Mouse (Mus musculus): ENCODE data around the gene Bpifb3.

Bpifb3 gene

DNA sequence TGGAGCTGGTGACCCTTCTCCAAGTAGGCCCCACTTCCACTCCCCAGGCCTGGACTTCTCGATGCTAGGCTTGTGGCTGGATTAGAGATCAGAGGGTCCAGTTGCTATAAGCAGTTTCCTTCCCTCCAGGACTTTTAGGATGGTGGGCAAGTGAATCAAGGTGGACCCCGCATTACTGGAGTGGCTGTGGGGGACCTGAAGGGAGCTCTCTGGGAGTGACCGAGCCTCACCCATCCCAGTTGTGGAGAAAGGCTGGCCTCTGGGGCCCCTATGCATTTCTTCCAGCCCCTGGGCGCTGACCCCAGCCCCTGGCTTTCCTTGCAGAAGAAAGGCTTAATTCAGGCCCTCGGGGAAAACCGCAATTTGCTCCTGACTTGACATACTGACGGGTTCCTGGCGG, at the start of gene Bpifb3:
Bpifb3 (plus strand) TSS at position 301 of the 400 bp plus-strand sequence.
- DNase-seq (ENCODE audit: low spot score in 2 of 2), result no peak

DNA sequence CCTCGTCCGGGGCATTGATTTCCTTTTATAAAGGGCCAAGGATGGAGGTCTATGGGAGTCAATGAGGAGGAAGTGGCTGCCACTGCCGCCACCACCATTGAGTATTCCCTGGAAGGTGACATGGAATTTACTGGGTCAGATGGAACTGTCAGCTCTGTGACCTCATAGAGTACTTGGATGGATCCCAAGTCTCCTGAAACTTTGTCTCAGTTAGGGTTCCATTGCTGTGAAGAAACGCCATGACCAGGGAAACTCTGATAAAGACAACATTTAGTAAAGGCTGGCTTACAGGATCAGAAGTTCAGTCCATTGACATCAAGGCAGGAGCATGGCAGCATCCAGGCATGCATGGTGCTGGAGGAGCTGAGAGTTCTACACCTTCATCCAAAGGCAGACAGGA, 47.0 kb upstream of the Bpifb3 start, which contains the start of gene Sun5:
Sun5 (minus strand) TSS at position 101 of the 400 bp plus-strand sequence.
- DNase-seq (ENCODE audit: low spot score in 2 of 2), result no peak

- DNase-seq (ENCODE audit: low spot score in 2 of 2), result no peak
Measured at GRCm38 (mm10) chr2:153874745-153875144, 43.3 kb upstream of the Bpifb3 start, which contains the start of gene Bpifb2. Gene Bpifb2, plus strand, starts transcription at chr2:153875045.

- no peak for DNase-seq (ENCODE audit: low spot score in 2 of 2)
Measured at GRCm38 (mm10) chr2:153899111-153899510, 18.9 kb upstream of the Bpifb3 start.

GRCm38 (mm10) chr2:153900088-153900487, 17.9 kb upstream of the Bpifb3 start, which contains the start of gene Bpifb6:
Gene Bpifb6, plus strand, starts transcription at chr2:153900388.
- DNase-seq (ENCODE audit: low spot score in 2 of 2), result no peak

DNA sequence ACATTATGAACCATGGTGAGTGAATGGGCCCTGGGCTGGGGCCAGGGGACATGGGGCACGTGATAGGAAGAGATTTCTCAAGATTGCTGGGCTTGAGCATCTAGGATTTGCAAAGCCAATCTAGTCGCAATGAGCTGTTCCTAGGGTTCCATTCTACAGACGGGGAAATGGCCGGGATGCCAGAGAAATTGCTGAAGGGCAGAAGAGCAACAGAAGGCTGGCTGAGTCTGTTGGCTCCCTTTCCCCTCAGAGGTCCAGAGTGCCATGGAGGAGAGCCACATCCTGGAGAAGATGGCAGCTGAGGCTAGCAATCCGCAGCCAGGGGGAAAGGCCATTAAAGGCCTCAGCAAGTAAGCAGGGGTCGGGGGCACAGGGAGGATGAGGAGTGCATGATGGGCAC, 15.3 kb upstream of the Bpifb3 start:
- DNase-seq (ENCODE audit: low spot score in 2 of 2), result no peak

DNA sequence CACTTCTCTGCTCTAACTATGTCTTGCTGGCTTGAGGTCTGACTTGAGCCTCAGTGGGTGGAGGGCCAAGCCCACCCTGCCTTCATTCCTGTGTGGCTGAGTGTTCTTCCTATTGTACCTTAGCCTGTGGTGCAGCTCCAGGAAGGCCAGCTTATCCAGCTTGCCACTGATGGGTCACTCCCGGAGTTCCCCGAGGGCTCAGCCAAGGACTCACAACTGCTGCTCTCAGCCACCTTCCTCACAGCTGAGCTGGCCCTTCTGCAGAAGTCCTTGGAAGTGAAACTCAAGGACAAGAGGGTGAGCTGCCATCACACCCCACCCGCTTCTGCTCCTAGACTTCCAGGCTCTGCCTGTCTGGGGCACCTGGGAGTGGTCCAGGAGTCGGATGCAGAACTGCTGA, 11.4 kb upstream of the Bpifb3 start:
- no peak for DNase-seq (ENCODE audit: low spot score in 2 of 2)

- no peak for DNase-seq (ENCODE audit: low spot score in 2 of 2)
Measured at GRCm38 (mm10) chr2:153914151-153914550, 3.9 kb upstream of the Bpifb3 start.

DNA sequence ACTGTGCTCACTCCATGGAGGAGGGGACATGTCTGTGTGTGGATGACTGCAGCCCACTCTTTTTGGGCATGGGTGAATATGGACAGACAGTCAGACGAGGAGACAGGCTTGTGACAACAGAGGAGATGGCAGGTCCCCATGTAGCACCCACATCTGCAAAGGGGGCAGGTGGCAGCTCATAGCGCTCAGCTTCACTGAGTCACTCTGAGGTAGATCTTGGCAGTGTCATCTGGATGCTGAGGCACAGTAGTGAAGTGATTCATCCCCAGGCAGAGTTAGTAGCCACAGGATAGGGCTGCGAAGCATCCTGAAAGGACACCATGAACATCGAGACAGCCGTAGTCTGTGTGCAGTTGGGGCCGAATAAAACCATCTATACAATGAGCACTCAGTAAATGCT, 3.2 kb downstream of the Bpifb3 start:
- no peak for DNase-seq (ENCODE audit: low spot score in 2 of 2)

DNA sequence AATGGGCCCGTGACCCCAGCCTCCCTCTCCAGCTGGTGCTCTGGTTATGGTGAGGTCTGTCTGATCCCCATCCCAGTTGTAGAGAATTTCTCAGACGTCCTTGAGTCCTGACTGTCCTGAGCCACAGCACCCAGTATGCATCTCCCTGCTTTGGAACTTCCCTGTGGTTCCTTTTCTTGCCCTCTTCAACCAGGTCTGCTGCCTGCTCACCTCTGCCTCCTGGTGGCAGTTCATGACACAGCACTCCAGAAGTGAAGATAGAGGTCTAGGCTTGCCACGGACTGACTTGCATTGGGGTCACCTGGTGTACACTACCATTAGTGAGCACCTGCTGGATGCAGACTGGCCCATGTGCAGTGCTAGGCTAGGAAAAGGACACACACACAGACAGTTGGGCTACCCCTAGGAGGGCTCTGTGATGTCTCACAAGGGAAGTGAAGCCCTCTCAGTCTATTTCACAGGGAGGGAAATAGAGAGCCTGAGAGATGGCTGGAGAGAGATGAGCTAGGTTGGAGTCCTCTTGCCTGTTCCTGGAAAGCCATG, 11.9 kb downstream of the Bpifb3 start:
- DNase-seq (ENCODE audit: low spot score in 2 of 2), result peak; percentile 12 to 44

GRCm38 (mm10) chr2:153931125-153931524, 13.1 kb downstream of the Bpifb3 start:
- no peak for DNase-seq (ENCODE audit: low spot score in 2 of 2)

- DNase-seq (ENCODE audit: low spot score in 2 of 2), result no peak
Measured at GRCm38 (mm10) chr2:153933311-153933710, 15.3 kb downstream of the Bpifb3 start.

GRCm38 (mm10) chr2:153935348-153935747, 17.3 kb downstream of the Bpifb3 start:
- no peak for DNase-seq (ENCODE audit: low spot score in 2 of 2)

- DNase-seq (ENCODE audit: low spot score in 2 of 2), result no peak
Measured at GRCm38 (mm10) chr2:153937843-153938242, 19.8 kb downstream of the Bpifb3 start, which contains the start of gene Bpifb4. Gene Bpifb4, plus strand, starts transcription at chr2:153938212.

GRCm38 (mm10) chr2:153943537-153943936, 25.5 kb downstream of the Bpifb3 start:
- peak in 1 of 2 experiments; percentile 45 for DNase-seq (ENCODE audit: low spot score in 2 of 2)

DNA sequence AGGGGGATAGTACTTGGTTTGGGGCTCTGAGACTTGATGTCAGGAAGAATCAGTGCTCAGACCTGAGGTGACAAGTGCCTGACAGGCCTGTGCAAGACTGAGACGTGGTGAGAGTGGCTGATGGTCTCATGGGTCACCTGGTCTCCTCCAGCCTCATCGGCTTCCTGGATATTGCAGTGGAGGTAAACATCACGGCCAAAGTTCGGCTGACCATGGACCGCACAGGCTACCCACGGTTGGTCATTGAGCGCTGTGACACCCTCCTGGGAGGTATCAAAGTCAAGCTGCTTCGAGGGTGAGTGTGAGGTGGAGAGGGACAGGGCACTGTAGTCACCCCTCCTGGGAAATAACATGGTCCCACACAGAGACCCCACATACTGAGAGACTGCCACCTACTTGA, 26.5 kb downstream of the Bpifb3 start:
- no peak for DNase-seq (ENCODE audit: low spot score in 2 of 2)

GRCm38 (mm10) chr2:153952897-153953296, 34.9 kb downstream of the Bpifb3 start:
- peak; percentile 8 to 54 for DNase-seq (ENCODE audit: low spot score in 2 of 2)

- DNase-seq (ENCODE audit: low spot score in 2 of 2), result peak in 1 of 2 experiments; percentile 56
Measured at GRCm38 (mm10) chr2:153953836-153954235, 35.8 kb downstream of the Bpifb3 start.

GRCm38 (mm10) chr2:153962821-153963331, 44.8 kb downstream of the Bpifb3 start:
- no peak for DNase-seq (ENCODE audit: low spot score in 2 of 2)

DNA sequence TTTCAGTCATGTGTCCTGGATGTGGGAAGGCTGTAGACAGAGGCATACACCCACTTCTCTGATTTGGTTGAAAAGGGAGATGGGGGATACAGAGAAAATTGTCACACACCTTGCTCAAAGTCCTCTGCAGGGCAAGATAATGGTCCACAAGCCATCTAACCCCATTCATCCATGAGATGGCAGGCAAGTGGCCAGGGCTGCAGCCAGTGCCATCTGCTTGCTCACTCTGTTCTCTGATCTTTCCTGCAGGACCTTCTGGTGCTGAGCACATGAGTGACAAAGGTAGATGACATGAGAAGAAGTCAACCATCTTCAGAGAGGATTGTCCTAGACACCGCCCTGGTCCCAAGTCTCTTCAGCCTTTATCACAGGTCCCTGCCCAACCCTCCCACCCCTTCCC, 45.3 kb downstream of the Bpifb3 start:
- DNase-seq (ENCODE audit: low spot score in 2 of 2), result no peak

DNA sequence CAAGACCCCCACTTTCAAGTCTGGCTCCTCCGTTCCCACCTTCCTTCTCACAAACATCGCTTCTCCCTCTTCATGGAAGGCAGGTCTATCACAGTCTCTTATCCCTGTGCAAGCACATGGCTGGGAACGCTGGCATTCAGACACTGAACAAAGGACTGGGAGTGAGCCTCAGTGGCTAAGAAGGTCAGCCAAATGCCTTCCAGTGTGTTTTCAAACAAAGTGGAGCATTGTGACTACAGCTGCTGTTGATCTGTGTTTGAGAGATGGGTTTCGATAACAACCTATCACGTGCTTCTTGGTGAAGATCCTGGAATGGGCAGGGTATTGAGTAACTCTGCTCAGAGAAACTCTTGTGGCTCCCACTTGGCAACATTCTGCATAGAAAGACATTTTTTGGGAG, 52.2 kb downstream of the Bpifb3 start:
- no peak for DNase-seq (ENCODE audit: low spot score in 2 of 2)

- no peak for DNase-seq (ENCODE audit: low spot score in 2 of 2)
Measured at GRCm38 (mm10) chr2:153974582-153974981, 56.6 kb downstream of the Bpifb3 start, which contains the start of gene Bpifa6. Gene Bpifa6, plus strand, starts transcription at chr2:153974945.
